Mouse (Mus musculus) hindbrain, embryonic 10.5 days (tissue): ENCODE measurements around the gene Eif4a3. TPM values are rescaled to one million over a fixed set of nuclear protein-coding genes. Genes with fewer than 3 reads are reported as not detected.
"Not testable (repeated sequence)": the region's sequence is repeated elsewhere in the genome, so short reads cannot be mapped to it uniquely, and the experiment has no call there.

Source experiments
- DNase-seq: peaks from one replicate; pipeline ENCODE4 v3.0.0-alpha.2; 2017; ENCODE audit warnings: low spot score
- H3K27ac ChIP-seq: fragments of 300-500 bp; sonication (generic); 2 replicates; pipeline ENCODE4 v1.5.1; 2016; ENCODE audit warnings: mild to moderate bottlenecking, moderate library complexity
- H3K27me3 ChIP-seq: fragments of 300-500 bp; sonication (generic); 2 replicates; pipeline ENCODE4 v1.6.1; 2016; ENCODE audit warnings: mild to moderate bottlenecking; ENCODE audit not compliant: poor library complexity, insufficient read depth, severe bottlenecking
- H3K36me3 ChIP-seq: fragments of 300-500 bp; sonication (generic); 2 replicates; pipeline ENCODE4 v1.6.1; 2016; ENCODE audit warnings: mild to moderate bottlenecking, moderate library complexity
- H3K4me1 ChIP-seq: fragments of 300-500 bp; sonication (generic); replicated peaks from 2 replicates; pipeline ENCODE4 v1.6.1; 2016; ENCODE audit warnings: mild to moderate bottlenecking
- H3K4me3 ChIP-seq: fragments of 300-500 bp; sonication (generic); 2 replicates; pipeline ENCODE4 v1.5.1; 2016; ENCODE audit warnings: mild to moderate bottlenecking, moderate library complexity
- H3K9me3 ChIP-seq: fragments of 300-500 bp; sonication (generic); 2 replicates; pipeline ENCODE4 v1.6.1; 2016; ENCODE audit warnings: mild to moderate bottlenecking, moderate library complexity
- WGBS: fragments of 180-500 bp; shearing (Covaris S2); methylation state at CpG from one replicate; pipeline ENCODE4 v1.1.7; 2016; 5-methylcytosine and 5-hydroxymethylcytosine counted together
- polyA plus RNA-seq: library from polyadenylated mRNA; unstranded; fragments of >200 nt; fragmentation: Nextera tagmentation; extraction: Ambion mirVana; gene quantifications from 2 replicates; pipeline ENCODE4 v1.2.1, GENCODE M21; 2016

Eif4a3 gene
- polyA plus RNA-seq, 1 experiment from 2014 or later = 458 TPM

GRCm38 (mm10) chr11:119314252-119314936, 14.5 kb upstream of the Eif4a3 start:
- Histone ChIP-seq H3K27ac (no peak overlapping the region), H3K27me3 (peaks cover 14% of the 10 kb centered on the region; the same call in 1 of the 2 replicates), H3K36me3 (no peaks in the 10 kb centered on the region), H3K9me3 (no peaks in the 10 kb centered on the region), H3K4me1 (0 out of 2 replicates have a peak, but pooled peaks cover 3% of the 10 kb centered on the region), H3K4me3 (no peak overlapping the region)
- DNase-seq = no peak
- WGBS = 84% methylated on average over 17 of the region's 17 CpGs

GRCm38 (mm10) chr11:119310621-119311020, 10.7 kb upstream of the Eif4a3 start:
- DNase-seq = no peak
- whole genome bisulfite sequencing = 15% methylated on average over 10 of the region's 10 CpGs
- peaks cover 28% of the 10 kb centered on the region for H3K4me1 ChIP-seq
- peaks cover 14% of the 10 kb centered on the region for H3K27me3 ChIP-seq
- no peak overlapping the region for H3K4me3 ChIP-seq
- H3K36me3 ChIP-seq = no peaks in the 10 kb centered on the region
- no peak overlapping the region for H3K27ac ChIP-seq
- no peaks in the 10 kb centered on the region for H3K9me3 ChIP-seq

GRCm38 (mm10) chr11:119307916-119308315, 8.0 kb upstream of the Eif4a3 start:
- Histone ChIP-seq H3K27me3 (peaks cover 26% of the 10 kb centered on the region), H3K36me3 (no peaks in the 10 kb centered on the region), H3K4me3 (no peak overlapping the region), H3K27ac (no peak overlapping the region), H3K9me3 (no peaks in the 10 kb centered on the region), H3K4me1 (peaks cover 28% of the 10 kb centered on the region)
- WGBS = 34% methylated on average over 11 of the region's 11 CpGs
- DNase-seq = no peak

- H3K4me1 ChIP-seq = peaks cover 28% of the 10 kb centered on the region
- H3K27ac ChIP-seq = peak within 1 kb of the TSS; percentile 50
- no peaks in the 10 kb centered on the region for H3K9me3 ChIP-seq
- no peak within 1 kb of the TSS for H3K4me3 ChIP-seq
- peaks cover 26% of the 10 kb centered on the region for H3K27me3 ChIP-seq
- no peak for DNase-seq
- 62% methylated on average over 1 of the region's 1 CpGs for WGBS
- no peaks in the 10 kb centered on the region for H3K36me3 ChIP-seq
Measured at GRCm38 (mm10) chr11:119307658-119307867, 7.7 kb upstream of the Eif4a3 start, which contains the start of gene Card14. TSS of gene Card14 (plus strand) at chr11:119307768.

- H3K36me3 ChIP-seq = no peaks in the 10 kb centered on the region
- peak overlapping the region; percentile 50 for H3K27ac ChIP-seq
- WGBS = 63% methylated on average over 13 of the region's 13 CpGs
- DNase-seq = no peak
- H3K27me3 ChIP-seq = peaks cover 23% of the 10 kb centered on the region
- H3K4me3 ChIP-seq = no peak overlapping the region
- peaks cover 28% of the 10 kb centered on the region for H3K4me1 ChIP-seq
- H3K9me3 ChIP-seq = no peaks in the 10 kb centered on the region
Measured at GRCm38 (mm10) chr11:119306762-119307657, 7.1 kb upstream of the Eif4a3 start.

- WGBS = 40% methylated on average over 16 of the region's 16 CpGs
- Histone ChIP-seq H3K27ac (no peak overlapping the region), H3K4me3 (no peak overlapping the region), H3K9me3 (no peaks in the 10 kb centered on the region), H3K27me3 (peaks cover 11% of the 10 kb centered on the region), H3K4me1 (peaks cover 35% of the 10 kb centered on the region), H3K36me3 (no peaks in the 10 kb centered on the region)
- DNase-seq = peak; percentile 60
Measured at GRCm38 (mm10) chr11:119304904-119305712, 5.2 kb upstream of the Eif4a3 start.

- WGBS = 32% methylated on average over 2 of the region's 2 CpGs
- DNase-seq = no peak
- Histone ChIP-seq H3K9me3 (no peaks in the 10 kb centered on the region), H3K27me3 (peaks cover 11% of the 10 kb centered on the region; the same call in 1 of the 2 replicates), H3K36me3 (peaks cover 25% of the 10 kb centered on the region), H3K4me3 (peak overlapping the region; percentile 98), H3K4me1 (peaks cover 28% of the 10 kb centered on the region), H3K27ac (no peak overlapping the region)
Measured at GRCm38 (mm10) chr11:119300986-119301385, 1.1 kb upstream of the Eif4a3 start.

- H3K4me3 ChIP-seq = peak overlapping the region; percentile 98
- H3K9me3 ChIP-seq = no peaks in the 10 kb centered on the region
- peaks cover 26% of the 10 kb centered on the region for H3K4me1 ChIP-seq
- peaks cover 31% of the 10 kb centered on the region for H3K36me3 ChIP-seq
- WGBS = 2% methylated on average over 31 of the region's 31 CpGs
- DNase-seq = no peak
- H3K27ac ChIP-seq = peak overlapping the region; percentile 97
- H3K27me3 ChIP-seq = peaks cover 11% of the 10 kb centered on the region; the same call in 1 of the 2 replicates
Measured at GRCm38 (mm10) chr11:119300246-119300935, 502 bp upstream of the Eif4a3 start.

- peaks cover 46% of the 10 kb centered on the region for H3K36me3 ChIP-seq
- H3K27ac ChIP-seq = peak overlapping the region; percentile 97
- peak overlapping the region; percentile 98 for H3K4me3 ChIP-seq
- peaks cover 26% of the 10 kb centered on the region for H3K4me1 ChIP-seq
- no peak for DNase-seq
- H3K27me3 ChIP-seq = peaks cover 2% of the 10 kb centered on the region; the same call in 1 of the 2 replicates
- 17% methylated on average over 7 of the region's 7 CpGs for WGBS
- H3K9me3 ChIP-seq = no peaks in the 10 kb centered on the region
Measured at GRCm38 (mm10) chr11:119298917-119299316, 972 bp downstream of the Eif4a3 start.

- 85% methylated on average over 6 of the region's 6 CpGs for WGBS
- Histone ChIP-seq H3K27ac (no peak overlapping the region), H3K4me3 (peak overlapping the region; percentile 98), H3K27me3 (no peaks in the 10 kb centered on the region), H3K4me1 (peaks cover 26% of the 10 kb centered on the region), H3K9me3 (no peaks in the 10 kb centered on the region), H3K36me3 (peaks cover 55% of the 10 kb centered on the region)
- no peak for DNase-seq
Measured at GRCm38 (mm10) chr11:119297996-119298395, 1.9 kb downstream of the Eif4a3 start.

GRCm38 (mm10) chr11:119292861-119293260, 7.0 kb downstream of the Eif4a3 start:
- 93% methylated on average over 8 of the region's 8 CpGs for WGBS
- H3K4me3 ChIP-seq = not testable (repeated sequence)
- H3K36me3 ChIP-seq = peaks cover 98% of the 10 kb centered on the region

More at GRCm38 (mm10) chr11:119292861-119293260, 7.0 kb downstream of the Eif4a3 start:
- H3K27ac ChIP-seq, H3K4me1 ChIP-seq, H3K9me3 ChIP-seq, H3K27me3 ChIP-seq, DNase-seq: not testable (repeated sequence)
